Mouse (Mus musculus): ENCODE results near the gene Brca1.
"Not testable (repeated sequence)": the region's sequence is repeated elsewhere in the genome, so short reads cannot be mapped to it uniquely, and the experiment has no call there.

Gene Brca1

GRCm38 (mm10) chr11:101447786-101448185 is 104.0 kb downstream of the Brca1 start:
- no peak for DNase-seq

GRCm38 (mm10) chr11:101446860-101447259 is 104.9 kb downstream of the Brca1 start:
- not testable (repeated sequence) for DNase-seq

- no peak for DNase-seq
Observed at GRCm38 (mm10) chr11:101446319-101446718, 105.4 kb downstream of the Brca1 start.

GRCm38 (mm10) chr11:101442760-101443159 is 109.0 kb downstream of the Brca1 start:
- no peak for DNase-seq

GRCm38 (mm10) chr11:101442127-101442693 is 109.5 kb downstream of the Brca1 start, which contains the start of gene Rpl27:
TSS of gene Rpl27 (plus strand) at chr11:101442298.
- peak; percentile 95 to 96 for DNase-seq

GRCm38 (mm10) chr11:101441450-101442126 is 110.2 kb downstream of the Brca1 start:
- DNase-seq = not testable (repeated sequence)

Data from B cell, adult 2 months (primary cell).